ENCODE assay signal across 7 mouse cellular contexts in the genomic region with DNA sequence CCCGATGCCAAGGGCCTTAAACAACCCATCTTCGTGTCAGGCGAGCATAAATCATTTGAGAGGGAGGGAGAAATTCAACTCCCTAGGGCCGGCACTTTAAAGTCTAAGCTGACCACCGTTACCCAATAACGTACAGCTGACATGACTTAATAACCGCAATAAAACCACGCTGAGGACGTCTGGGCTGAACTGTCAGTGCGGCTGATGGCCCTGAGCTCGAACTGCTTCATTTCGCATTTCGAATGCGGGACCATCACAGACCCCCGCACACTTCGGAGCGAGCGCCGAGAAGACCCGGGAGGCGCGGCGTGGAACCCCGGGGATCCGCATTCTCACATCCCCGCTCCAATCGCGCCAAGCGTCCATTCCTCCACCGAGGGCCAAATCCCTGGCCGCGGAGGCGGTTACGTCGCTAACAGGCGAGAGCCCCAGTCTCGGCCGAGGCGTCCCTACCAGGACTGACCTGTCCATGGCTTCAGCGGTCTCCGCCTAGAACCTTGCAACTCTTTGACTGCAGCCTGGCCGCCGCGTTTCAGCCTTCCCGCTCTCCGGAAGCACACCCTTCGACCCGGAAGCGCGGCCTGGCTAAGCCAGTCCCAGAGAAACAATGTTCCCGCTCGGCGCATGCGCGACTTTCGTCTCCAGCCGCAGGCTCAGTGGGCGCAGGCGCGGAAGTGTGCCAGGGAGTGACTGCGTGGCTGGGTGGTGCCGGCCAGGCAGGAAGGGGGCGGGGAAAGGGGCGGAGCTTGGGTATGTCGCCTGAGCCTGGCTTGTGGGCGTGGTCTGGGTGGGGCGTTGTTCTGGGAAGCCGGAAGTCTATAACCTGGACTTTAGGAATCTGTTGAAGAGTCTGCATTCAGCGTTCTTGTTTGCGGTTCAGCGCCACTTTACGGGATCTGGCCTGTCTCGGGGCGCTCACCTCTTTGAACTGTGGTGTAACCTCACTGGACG. TPM values are rescaled to one million over a fixed set of nuclear protein-coding genes. Genes with fewer than 3 reads are reported as not detected.
DNase-seq lines count a peak whose midpoint lies in the region; ATAC-seq and TF ChIP-seq lines count a peak whose summit lies in the region.

Gene Nup107, minus strand, starts transcription at position 565 of the 951 bp plus-strand sequence.

- H3K36me3 ChIP-seq in embryonic facial prominence, embryonic 10.5 days (replicated peaks), result peaks cover 29% of the 10 kb centered on the region
- peaks cover 4% of the 10 kb centered on the region for H3K36me3 ChIP-seq in intestine, postnatal 0 days (ENCODE audit: control insufficient read depth, insufficient read depth)
- H3K36me3 ChIP-seq in midbrain, embryonic 12.5 days, result peaks cover 7% of the 10 kb centered on the region
- H3K36me3 ChIP-seq in small intestine, adult 2 months (ENCODE audit: control insufficient read depth, insufficient read depth, low read length), result peaks cover 4% of the 10 kb centered on the region

- 0 out of 2 replicates have a peak, but pooled peaks cover 3% of the 10 kb centered on the region for H3K9me3 ChIP-seq in embryonic facial prominence, embryonic 10.5 days
- no peaks in the 10 kb centered on the region for H3K9me3 ChIP-seq in intestine, postnatal 0 days (ENCODE audit: control insufficient read depth)
- 0 out of 2 replicates have a peak, but pooled peaks cover 4% of the 10 kb centered on the region for H3K9me3 ChIP-seq in midbrain, embryonic 12.5 days

- peak within 1 kb of the TSS; percentile 87 for H3K4me2 ChIP-seq in intestine, postnatal 0 days (replicated peaks; ENCODE audit: low read depth)
- H3K4me2 ChIP-seq in midbrain, embryonic 12.5 days (replicated peaks), result peak within 1 kb of the TSS; percentile 88

- peak within 1 kb of the TSS; percentile 93 for H3K4me3 ChIP-seq in embryonic facial prominence, embryonic 10.5 days
- H3K4me3 ChIP-seq in intestine, postnatal 0 days (ENCODE audit: low read depth, low read length), result peak within 1 kb of the TSS; percentile 92
- H3K4me3 ChIP-seq in midbrain, embryonic 12.5 days, result peak within 1 kb of the TSS; percentile 87
- peak within 1 kb of the TSS; percentile 87 for H3K4me3 ChIP-seq in small intestine, adult 2 months (ENCODE audit: low read depth, low read length)

- peak; percentile 100 for DNase-seq in adrenal gland, postnatal 10 days
- DNase-seq in embryonic facial prominence, embryonic 10.5 days (ENCODE audit: low spot score), result peak; percentile 100
- peak; percentile 66 for DNase-seq in gonadal fat pad, adult 2 months (ENCODE audit: low read depth)
- peak; percentile 100 for DNase-seq in left cerebral cortex, postnatal 4 days

- H3K9ac ChIP-seq in intestine, postnatal 0 days (ENCODE audit: low read depth, low read length), result peak within 1 kb of the TSS; percentile 69
- H3K9ac ChIP-seq in midbrain, embryonic 12.5 days (replicated peaks), result peak within 1 kb of the TSS; percentile 68

- intact Hi-C loops in left cerebral cortex, postnatal 4 days (cut with DNase I), result no loop called here

- TF ChIP-seq POLR2A in small intestine, adult 2 months (IDR thresholded peaks at IDR 0.05; ENCODE audit: low read depth, low read length), result peak; percentile 70

- peaks cover 19% of the 10 kb centered on the region for H3K4me1 ChIP-seq in embryonic facial prominence, embryonic 10.5 days
- no peaks in the 10 kb centered on the region for H3K4me1 ChIP-seq in intestine, postnatal 0 days (replicated peaks; ENCODE audit: control insufficient read depth, insufficient read depth, low read length)
- H3K4me1 ChIP-seq in midbrain, embryonic 12.5 days, result peaks cover 20% of the 10 kb centered on the region
- H3K4me1 ChIP-seq in small intestine, adult 2 months (ENCODE audit: control insufficient read depth, insufficient read depth, insufficient read length, low read length), result peaks cover 2% of the 10 kb centered on the region

- under 1% methylated on average over 75 of the region's 75 CpGs for WGBS in embryonic facial prominence, embryonic 10.5 days
- under 1% methylated on average over 75 of the region's 75 CpGs for WGBS in intestine, postnatal 0 days
- under 1% methylated on average over 75 of the region's 75 CpGs for WGBS in midbrain, embryonic 12.5 days
- under 1% methylated on average over 75 of the region's 75 CpGs for WGBS in small intestine, adult 2 months

- no peaks in the 10 kb centered on the region for H3K27me3 ChIP-seq in embryonic facial prominence, embryonic 10.5 days (replicated peaks; ENCODE audit: low read depth, poor library complexity, severe bottlenecking)
- no peaks in the 10 kb centered on the region for H3K27me3 ChIP-seq in intestine, postnatal 0 days (replicated peaks; ENCODE audit: control insufficient read depth, insufficient read depth, low read length)
- no peaks in the 10 kb centered on the region for H3K27me3 ChIP-seq in midbrain, embryonic 12.5 days
- no peaks in the 10 kb centered on the region for H3K27me3 ChIP-seq in small intestine, adult 2 months (ENCODE audit: control insufficient read depth, insufficient read depth, low read length)

- peak within 1 kb of the TSS; percentile 92 for H3K27ac ChIP-seq in embryonic facial prominence, embryonic 10.5 days (replicated peaks)
- H3K27ac ChIP-seq in intestine, postnatal 0 days (ENCODE audit: low read depth, low read length), result peak within 1 kb of the TSS; percentile 91
- H3K27ac ChIP-seq in midbrain, embryonic 12.5 days (replicated peaks), result peak within 1 kb of the TSS; percentile 56; the same call in 1 of the 2 replicates
- H3K27ac ChIP-seq in small intestine, adult 2 months (ENCODE audit: insufficient read depth, low read depth, low read length), result peak within 1 kb of the TSS; percentile 50

- TF ChIP-seq CTCF in intestine, postnatal 0 days (IDR thresholded peaks at IDR 0.05; ENCODE audit: low read depth), result no peak
- TF ChIP-seq CTCF in small intestine, adult 2 months (IDR thresholded peaks at IDR 0.05; ENCODE audit: extremely low read depth, insufficient read length, insufficient replicate concordance, low read depth, low read length), result no peak

- ATAC-seq in intestine, postnatal 0 days, result peak; percentile 96
- ATAC-seq in midbrain, embryonic 12.5 days (ENCODE audit: low FRiP score, low read depth), result peak; percentile 99

RNA-seq across cellular contexts. Expression of gene Nup107, which starts in this region (rescaled TPM):
- 10 to 100 TPM; 14.4 to 16.8 TPM for total RNA-seq in adrenal gland, postnatal 10 days (2021)
- polyA plus RNA-seq in embryonic facial prominence, embryonic 10.5 days (2016; fragmentation: Nextera tagmentation; extraction: Ambion mirVana), result 106 and 107 TPM in 2 replicates
- 6.5 and 7.7 TPM in 2 replicates for polyA plus RNA-seq in gonadal fat pad, adult 2 months (2012; rRNA removed)
- polyA plus RNA-seq in intestine, postnatal 0 days (2015; fragmentation: Nextera tagmentation; extraction: Ambion mirVana), result 13.5 and 16.2 TPM in 2 replicates
- 10 to 100 TPM; 23.9 to 24.4 TPM for total RNA-seq in left cerebral cortex, postnatal 4 days (2021)
- 73.3 and 77.5 TPM in 2 replicates for polyA plus RNA-seq in midbrain, embryonic 12.5 days (2016; fragmentation: Nextera tagmentation; extraction: Ambion mirVana)
- polyA plus RNA-seq in small intestine, adult 2 months (2012; rRNA removed), result 1.3 and 3.1 TPM in 2 replicates

Comparison
In these comparisons a context has a peak if more than half of its experiments do, and no peak if none do; other contexts are left out.
1. Peak in every context shown above with its lines: DNase-seq, ATAC-seq, H3K4me3 ChIP-seq and H3K27ac ChIP-seq.